Mouse (Mus musculus) neural tube, embryonic 10.5 days (tissue): ENCODE data around the gene Slc8b1.

Source experiments
- DNase-seq: peaks from one replicate; pipeline ENCODE4 v3.0.0-alpha.2; 2017; ENCODE audit warnings: low spot score; ENCODE audit errors: extremely low spot score

The Slc8b1 gene

DNA sequence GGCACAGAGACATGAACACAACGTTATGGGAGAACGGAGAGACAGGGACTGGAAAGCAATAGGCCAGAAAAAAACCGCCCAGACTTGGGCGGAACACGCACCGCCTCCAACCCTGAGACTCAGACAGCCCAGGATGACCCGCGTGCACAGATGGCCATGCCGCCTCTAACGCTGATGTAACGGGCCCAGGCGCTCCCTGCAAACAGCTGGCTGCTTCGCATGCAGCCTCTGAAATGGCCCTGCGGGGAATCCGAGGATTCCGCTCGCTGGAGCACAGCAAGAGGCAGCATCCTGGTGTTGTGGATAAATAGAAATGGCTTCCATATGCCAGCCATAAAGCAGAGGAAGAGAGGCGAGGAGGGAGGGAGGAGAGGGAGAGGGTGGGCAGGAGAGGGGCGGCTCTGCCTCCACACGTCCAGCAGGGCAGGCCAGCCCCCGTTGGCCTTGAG lies 56.3 kb downstream of the Slc8b1 start:
- DNase-seq: peak; percentile 73

DNA sequence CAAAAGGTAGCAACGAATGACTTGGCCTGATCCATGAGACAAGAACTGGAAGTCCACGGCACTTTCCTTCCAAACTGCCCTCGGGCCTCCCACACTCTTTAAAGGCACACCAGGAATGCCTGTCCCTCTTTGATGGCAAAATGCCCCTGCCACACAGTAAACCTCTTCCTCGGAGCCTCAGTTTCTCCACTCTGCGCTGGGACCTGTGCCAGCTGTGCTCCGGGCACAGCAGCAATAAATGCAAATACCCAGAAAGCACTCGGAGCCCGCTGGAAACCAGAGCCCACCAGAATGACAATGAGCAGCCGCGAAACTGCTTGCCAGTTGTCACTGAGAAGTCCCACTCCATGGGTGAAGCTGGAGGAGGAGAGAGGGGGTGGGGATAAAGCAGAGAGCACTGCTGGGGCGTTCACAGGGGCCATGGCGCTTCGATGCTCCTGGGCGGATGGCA lies 56.8 kb downstream of the Slc8b1 start:
- no peak for DNase-seq

DNA sequence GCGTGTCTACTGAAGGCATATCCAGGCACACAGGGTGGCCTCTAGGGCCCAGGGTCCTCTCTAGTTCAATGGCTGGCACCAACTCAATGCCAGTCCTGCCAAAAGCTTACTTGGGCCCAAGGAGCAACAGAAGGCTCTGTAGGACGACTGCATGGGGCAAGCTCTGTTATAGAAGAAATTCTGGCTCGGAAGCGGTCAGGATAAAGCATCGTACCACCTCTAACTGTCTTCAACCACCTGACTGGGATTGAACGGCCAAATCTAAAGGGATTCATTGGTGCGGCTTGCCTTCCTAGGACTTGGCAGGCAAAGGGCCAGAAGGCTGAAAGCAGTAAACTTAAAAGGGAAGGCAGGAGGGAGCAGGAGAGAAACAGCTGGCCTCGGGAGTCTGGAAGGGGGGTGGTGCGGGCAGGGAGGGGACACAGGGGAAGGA lies 57.4 kb downstream of the Slc8b1 start:
- DNase-seq: no peak

DNA sequence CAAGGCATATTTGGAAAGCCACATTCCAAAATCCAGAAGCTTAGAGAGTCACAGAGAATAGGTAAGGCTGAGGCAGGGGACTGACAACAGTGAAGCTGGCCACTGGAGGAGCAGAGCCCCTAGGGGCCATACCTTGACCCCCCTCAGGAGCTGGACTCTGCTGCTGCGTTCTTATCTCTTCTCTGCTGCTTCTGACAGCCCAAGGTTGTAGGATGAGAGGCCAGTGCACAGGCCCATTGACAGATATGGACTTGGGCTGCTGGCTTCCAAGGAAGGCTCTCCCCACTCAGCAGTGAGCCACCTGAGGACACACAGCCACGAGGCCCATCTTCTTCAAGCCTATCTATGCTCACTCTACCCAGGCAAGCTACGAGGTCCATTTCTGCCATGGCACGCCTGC lies 58.0 kb downstream of the Slc8b1 start:
- DNase-seq: no peak

DNA sequence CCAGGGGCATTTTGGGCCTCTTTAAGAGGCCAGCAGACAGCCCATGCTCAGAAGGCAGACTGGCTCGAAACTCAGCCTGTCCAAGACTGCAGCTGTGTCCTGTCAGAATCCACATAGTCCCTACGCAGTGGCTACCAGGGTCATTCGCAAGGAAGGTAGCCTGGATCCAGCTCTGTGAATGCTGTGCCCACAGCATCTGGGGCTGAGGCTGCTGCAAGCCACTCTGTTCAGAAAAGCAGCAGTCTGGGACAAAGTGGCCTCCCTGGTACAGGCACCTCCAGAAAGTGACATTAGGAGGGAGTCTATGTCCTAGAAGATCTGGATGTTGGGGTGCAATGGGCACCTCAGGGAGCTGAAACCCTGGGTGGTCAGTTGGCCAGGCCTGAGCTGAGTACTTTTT lies 58.8 kb downstream of the Slc8b1 start:
- DNase-seq: no peak

DNA sequence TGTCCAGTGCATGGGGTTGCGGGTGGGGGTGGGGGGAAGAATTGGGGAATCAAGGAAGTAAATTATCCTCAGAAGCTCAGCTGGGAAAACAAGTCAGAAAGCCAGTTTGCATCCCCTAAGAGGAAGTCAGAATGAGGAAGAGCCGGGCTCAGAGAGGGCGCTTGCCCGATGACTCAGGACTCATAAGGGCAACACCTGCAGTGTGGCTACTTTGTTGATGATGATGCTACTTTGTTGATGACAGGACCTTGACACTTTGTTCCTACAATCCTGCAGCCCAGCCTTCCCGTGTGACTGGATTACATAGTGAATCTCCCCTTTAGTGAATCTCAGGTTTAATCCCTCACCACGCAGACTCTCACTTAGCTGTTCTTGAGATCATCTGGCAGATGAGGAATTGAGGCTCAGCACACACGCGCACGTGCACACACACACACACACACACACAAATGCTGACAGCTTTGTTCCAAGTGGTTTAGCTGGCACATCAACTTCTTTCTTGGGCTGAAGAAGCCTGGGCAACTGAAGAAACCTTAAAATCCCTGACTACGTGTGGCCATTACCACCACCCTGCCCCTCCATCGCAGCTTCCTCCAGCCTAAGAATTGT lies 59.4 kb downstream of the Slc8b1 start:
- no peak for DNase-seq

DNA sequence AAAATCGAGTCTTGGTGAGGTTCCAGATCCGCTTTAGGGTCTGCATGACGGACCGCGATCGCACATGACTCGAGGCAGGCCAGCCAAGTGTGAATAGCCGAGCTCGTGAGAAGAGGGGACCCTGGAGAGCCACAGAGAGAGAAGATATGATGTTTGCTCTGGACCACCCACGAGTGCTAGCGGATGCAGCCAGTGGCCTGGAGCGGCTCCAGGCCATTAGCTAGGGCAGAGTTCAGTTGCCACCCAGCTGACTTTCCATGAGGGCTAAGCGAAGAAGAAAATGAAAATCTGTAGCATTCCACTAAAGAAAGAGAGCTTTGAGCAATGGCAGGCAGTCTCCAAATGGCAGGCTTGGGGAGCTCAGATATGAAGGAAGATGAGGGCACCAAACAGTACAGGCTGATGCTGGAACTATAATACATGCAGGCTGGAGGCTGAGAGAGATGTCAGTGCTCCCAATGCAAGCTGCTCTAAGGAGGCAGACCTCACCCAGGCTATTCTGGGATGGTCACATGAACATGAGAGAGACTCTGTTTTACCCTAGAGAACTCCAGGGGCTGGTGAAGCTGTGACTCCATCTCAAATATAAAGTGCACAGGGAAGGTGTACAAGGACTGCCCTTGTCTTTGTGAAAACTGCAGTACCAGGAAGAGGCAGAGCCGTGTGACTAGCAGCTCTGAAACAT lies 60.2 kb downstream of the Slc8b1 start:
- no peak for DNase-seq

DNA sequence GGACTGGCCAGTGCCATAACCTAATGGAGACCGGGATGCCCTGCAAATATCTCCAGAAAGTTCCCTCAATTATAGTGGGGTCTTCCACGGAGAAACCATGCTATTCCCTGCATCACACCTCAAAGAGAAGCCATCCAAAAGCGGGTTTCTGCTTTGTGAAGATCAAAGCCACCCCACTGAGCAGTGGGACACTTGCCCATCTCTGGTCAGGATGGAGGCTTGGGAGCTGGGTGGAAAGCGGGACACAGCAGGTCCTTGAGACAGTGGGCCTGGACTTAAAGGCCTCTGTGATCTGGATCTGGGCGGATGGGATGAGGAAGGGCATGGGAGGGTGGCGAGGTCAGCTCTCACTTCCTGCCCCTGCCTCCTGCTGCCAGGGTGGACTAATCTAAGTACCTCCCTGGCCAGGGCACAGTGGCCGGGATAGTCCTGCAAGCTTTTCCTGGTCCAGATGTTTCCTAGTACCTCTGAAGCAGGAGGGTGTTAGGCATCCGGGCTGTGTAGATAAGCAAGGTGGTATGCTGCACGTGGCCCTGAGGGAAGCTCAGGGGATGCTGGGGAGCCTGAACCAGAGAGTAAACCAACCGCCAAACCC lies 63.6 kb downstream of the Slc8b1 start:
- DNase-seq: no peak

DNA sequence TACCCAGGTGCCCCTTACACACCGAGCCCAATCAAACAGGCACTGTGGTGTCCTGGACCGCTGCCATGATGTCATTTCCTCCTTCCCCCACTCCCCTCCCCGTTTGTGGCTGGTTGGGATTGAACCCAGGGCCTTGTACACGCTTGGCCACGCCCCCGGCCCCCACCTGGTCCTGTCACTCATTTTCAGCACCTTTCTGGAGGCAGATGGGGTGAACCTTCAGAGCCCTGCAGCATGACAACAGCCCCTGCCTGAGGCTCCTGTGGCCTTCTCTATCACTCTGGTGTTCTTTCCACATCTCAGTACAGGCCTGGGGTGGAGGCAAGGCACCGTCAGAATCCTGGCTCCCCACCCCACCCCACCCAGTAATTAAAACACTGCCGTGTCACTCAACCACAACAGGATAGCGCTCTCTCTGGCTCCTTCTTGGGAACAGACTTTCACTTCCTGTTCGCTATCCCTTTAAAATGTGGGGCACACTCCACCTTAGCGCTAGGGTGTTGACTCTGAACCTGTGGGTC lies 65.9 kb downstream of the Slc8b1 start:
- DNase-seq: no peak

DNA sequence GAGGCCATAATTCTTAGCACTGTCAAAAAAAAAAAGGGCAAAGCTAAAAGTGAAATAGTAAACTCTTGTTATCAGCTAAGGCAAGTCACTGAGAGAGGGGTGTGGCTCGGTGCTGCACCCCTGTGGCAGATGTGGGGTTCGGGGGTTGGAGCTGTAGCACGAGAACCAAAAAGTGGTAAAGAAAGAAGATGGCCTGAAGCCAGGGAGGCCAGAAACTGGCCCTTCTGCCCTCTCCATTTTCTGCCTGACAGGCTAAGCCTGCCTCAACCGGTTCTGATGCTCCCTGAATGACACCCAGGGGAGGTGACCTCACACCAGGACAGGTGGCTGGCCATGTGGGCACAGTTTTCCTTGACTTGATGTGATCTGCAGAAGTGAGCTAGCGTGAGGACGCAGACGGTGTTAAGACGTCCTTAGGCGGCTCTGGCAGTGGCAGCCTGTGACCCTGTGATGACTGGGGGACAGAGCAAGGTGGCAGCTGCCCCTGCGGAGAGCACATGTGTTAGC lies 67.0 kb downstream of the Slc8b1 start:
- DNase-seq: no peak

DNA sequence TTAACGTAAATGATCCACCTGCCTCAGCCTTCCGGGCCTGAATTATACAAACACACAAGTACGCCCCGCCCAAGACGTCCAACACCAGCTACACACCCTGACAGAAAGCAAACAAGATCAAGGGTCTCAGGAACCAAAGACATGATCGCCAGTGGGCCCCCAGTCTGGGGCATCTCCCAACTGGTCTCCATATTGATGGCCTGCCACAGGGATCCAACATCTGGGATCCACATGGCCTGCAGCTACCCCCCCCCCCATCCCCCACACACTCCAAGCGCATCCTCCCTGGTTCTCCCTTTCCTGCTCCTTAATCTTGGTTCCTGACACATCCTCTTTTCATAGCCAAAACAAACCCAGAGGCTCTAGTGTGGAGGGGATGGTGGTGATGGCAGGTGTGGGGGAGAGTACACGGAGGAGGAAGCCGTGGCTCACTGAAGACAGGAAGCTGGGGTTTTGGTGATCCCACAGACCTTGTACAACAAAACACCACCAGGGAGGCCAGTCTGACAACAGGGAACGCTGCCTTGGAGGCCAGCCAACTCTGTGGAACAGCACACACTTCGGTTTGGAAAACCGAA lies 67.6 kb downstream of the Slc8b1 start:
- peak; percentile 69 for DNase-seq

DNA sequence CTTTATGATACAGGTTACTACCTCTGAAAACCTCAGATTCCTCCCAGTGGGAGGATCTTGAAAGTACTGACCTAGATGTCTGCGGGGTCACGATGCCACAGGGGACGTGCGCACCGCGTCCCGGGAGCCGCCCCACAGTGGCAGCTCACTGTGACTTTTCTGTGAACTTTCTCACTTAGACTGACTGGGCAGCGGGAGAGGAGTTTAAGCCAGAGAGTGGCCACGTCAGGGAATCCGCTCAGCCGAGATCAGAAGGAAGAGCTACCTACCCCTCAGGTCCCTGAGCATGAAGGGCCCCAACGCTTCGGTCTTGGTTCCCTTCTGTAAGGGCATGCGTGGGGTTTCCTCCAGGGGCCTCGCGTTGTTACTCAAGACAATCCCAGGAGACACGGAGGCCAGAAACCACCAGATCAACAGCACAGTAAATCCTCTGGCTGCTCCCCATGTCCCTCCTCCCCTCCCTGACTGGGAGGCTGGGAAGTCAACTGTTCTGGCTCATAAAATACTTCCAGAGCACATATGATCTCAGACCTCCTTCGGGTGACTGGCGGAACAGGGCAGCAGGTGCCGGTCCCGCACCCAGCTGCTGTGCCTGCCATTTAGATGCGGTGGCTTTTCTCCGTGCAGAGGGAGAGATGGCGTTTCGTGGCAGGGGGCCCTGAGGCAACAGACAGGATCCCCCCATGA lies 68.4 kb downstream of the Slc8b1 start:
- DNase-seq: peak; percentile 43

DNA sequence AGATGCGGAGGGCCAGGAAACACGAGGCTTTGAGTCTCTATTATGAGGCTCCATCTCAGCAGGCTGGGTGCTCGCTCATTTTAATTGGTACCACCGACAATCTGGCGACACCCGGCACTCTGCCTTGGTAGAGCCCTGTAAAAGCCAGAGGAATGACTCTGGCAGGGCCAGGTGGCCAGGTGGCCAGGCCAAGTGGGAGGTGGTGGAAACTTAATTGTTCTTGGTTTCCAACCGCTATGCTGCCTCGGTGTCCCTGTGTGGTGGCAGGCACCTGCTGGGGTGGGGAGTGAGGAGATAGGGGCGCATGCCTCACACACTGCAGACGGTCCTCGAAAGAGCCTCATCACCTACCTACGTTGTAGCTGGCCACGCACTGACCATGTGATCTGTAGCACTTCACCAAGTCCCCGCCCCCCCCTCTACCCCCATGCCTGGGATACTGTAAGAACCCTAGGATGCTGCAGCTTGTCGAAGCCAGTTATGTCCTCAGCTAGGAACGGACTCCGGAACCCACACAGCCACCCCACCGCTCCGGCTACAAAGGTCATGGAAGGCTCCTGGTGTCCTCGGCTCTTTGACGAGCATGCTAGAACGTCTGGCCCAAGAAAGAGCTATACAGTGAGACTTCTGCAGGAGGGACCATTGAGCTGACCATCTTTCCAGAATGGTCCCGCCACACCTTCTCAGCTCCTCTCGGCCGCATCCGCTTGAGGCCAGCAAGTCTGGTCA lies 69.1 kb downstream of the Slc8b1 start:
- DNase-seq: no peak

DNA sequence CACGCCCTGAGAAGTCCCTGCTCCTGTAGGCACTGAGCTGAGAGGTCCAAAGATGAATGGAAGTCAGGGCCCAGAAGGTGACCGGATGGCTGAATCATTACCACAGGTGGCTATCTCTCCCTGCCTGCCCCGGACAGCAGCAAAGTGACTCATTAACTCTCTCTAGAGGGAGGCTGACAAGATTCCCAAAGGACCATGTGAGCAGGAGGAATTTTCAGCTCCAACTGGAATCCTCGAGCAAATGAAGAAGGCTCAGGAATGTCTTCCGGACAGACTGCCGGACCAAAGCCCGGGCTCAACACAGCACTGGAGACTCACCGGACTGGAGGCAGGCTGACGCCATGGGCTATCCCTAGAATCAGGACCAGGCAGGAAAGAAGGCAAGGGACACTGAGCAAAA lies 71.0 kb downstream of the Slc8b1 start:
- no peak for DNase-seq

DNA sequence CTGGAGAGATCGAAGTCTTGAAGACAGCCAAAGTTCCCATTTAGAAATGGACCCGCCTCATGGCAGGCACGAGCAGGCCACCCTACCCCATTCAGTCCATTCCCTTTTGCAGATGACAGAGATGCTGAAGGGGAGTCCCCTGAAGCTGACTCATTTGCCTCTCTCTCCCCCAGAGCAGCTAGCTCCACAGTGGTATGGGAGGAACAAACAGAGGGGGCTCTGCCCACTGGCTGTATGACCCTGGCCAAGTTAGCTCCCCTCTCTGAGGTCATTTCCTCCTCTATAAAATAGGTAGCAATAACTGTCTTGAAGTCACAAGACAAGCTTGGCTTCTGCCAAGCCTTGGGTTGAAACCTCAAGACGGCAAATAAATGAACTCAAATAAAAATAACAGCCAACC lies 72.5 kb downstream of the Slc8b1 start:
- DNase-seq: no peak
